Mouse (Mus musculus) olfactory bulb, adult 2 months (tissue): ENCODE results near the gene Kmt5c.

Experiments
- CTCF ChIP-seq: fragments of 200-500 bp; IDR thresholded peaks from 2 replicates; pipeline ENCODE4 v1.5.1; 2012; ENCODE audit warnings: low read depth, mild to moderate bottlenecking, low read length, moderate library complexity; ENCODE audit not compliant: insufficient read depth
- POLR2A ChIP-seq: fragments of 200-500 bp; IDR thresholded peaks from 2 replicates; pipeline ENCODE4 v1.6.1; 2012; ENCODE audit warnings: mild to moderate bottlenecking, low read depth, low read length, moderate library complexity; ENCODE audit not compliant: insufficient read depth

- TF ChIP-seq CTCF, result no peak
- TF ChIP-seq POLR2A, result no peak
Observed at GRCm38 (mm10) chr7:4794631-4795168, 54.8 kb downstream of the Kmt5c start.
